Mouse (Mus musculus) myocyte (in vitro differentiated cells): ENCODE measurements around the gene Rasgrp2. TPM values are rescaled to one million over a fixed set of nuclear protein-coding genes. Genes with fewer than 3 reads are reported as not detected.

ENCODE experiments used
- H3K27me3 ChIP-seq: one replicate; pipeline ENCODE4 v1.6.1; 2011; ENCODE audit not compliant: control insufficient read depth, insufficient read depth, insufficient read length
- H3K36me3 ChIP-seq: one replicate; pipeline ENCODE4 v1.6.1; 2011; ENCODE audit not compliant: control insufficient read depth, insufficient read depth
- H3K4me2 ChIP-seq: one replicate; pipeline ENCODE4 v1.6.1; 2011; ENCODE audit warnings: low read depth, control low read depth
- H3K4me3 ChIP-seq: one replicate; pipeline ENCODE4 v1.5.1; 2011; ENCODE audit warnings: mild to moderate bottlenecking, control low read depth, moderate library complexity
- H3K79me2 ChIP-seq: one replicate; pipeline ENCODE4 v1.6.1; 2011; ENCODE audit not compliant: control insufficient read depth, insufficient read depth
- H3ac ChIP-seq: one replicate; pipeline ENCODE4 v1.6.1; 2011; ENCODE audit not compliant: control insufficient read depth, insufficient read length
- CEBPB ChIP-seq: IDR thresholded peaks from 2 replicates; pipeline ENCODE4 v1.6.1; 2011; ENCODE audit warnings: mild to moderate bottlenecking, moderate library complexity; ENCODE audit not compliant: poor library complexity, insufficient read depth, severe bottlenecking
- E2F4 ChIP-seq: IDR thresholded peaks from one replicate; pipeline ENCODE4 v1.6.1; 2011; ENCODE audit warnings: mild to moderate bottlenecking, control low read depth, moderate library complexity; ENCODE audit not compliant: insufficient read depth
- MAX ChIP-seq: IDR thresholded peaks from one replicate; pipeline ENCODE4 v1.6.1; 2011; ENCODE audit warnings: low read depth, mild to moderate bottlenecking, control low read depth
- MYOD1 ChIP-seq, 3 experiments: IDR thresholded peaks; one replicate each; pipeline ENCODE4 v1.6.1; 2011; ENCODE audit warnings: control low read depth in 2 of 3, low read depth in 2 of 3, mild to moderate bottlenecking in 2 of 3, moderate library complexity in 1 of 3; ENCODE audit not compliant: insufficient read length in 2 of 3, control insufficient read depth in 1 of 3
- MYOG ChIP-seq, 3 experiments: IDR thresholded peaks; one replicate each; pipeline ENCODE4 v1.6.1; 2011; ENCODE audit warnings: control low read depth in 2 of 3, low read depth in 2 of 3, mild to moderate bottlenecking in 2 of 3; ENCODE audit not compliant: insufficient read length in 2 of 3, control insufficient read depth in 1 of 3, insufficient read depth in 1 of 3
- POLR2A ChIP-seq: IDR thresholded peaks from one replicate; pipeline ENCODE4 v1.6.1; 2011; ENCODE audit warnings: low read depth, mild to moderate bottlenecking, control low read depth, moderate library complexity; ENCODE audit not compliant: insufficient read length
- POLR2AphosphoS2 ChIP-seq: IDR thresholded peaks from one replicate; pipeline ENCODE4 v1.6.1; 2011; ENCODE audit warnings: low read depth, control low read depth; ENCODE audit not compliant: insufficient read length
- REST ChIP-seq: IDR thresholded peaks from one replicate; pipeline ENCODE4 v1.6.1; 2011; ENCODE audit warnings: mild to moderate bottlenecking, control low read depth, moderate library complexity; ENCODE audit not compliant: insufficient read depth, insufficient read length
- SRF ChIP-seq: IDR thresholded peaks from one replicate; pipeline ENCODE4 v1.6.1; 2011; ENCODE audit warnings: low read depth; ENCODE audit not compliant: control insufficient read depth, insufficient read length
- TCF12 ChIP-seq: IDR thresholded peaks from one replicate; pipeline ENCODE4 v1.6.1; 2011; ENCODE audit warnings: mild to moderate bottlenecking, control low read depth; ENCODE audit not compliant: poor library complexity, insufficient read depth, severe bottlenecking
- TCF3 ChIP-seq: IDR thresholded peaks from one replicate; pipeline ENCODE4 v1.6.1; 2011; ENCODE audit warnings: low read depth, control low read depth; ENCODE audit not compliant: insufficient read length
- USF1 ChIP-seq: IDR thresholded peaks from one replicate; pipeline ENCODE4 v1.6.1; 2011; ENCODE audit warnings: low read depth, mild to moderate bottlenecking, control low read depth, moderate library complexity
- polyA plus RNA-seq: library from polyadenylated mRNA; unstranded; fragments of >200 nt; fragmentation: generic; extraction: Trizol; gene quantifications from one replicate; pipeline ENCODE4 v1.2.1, GENCODE M21; 2012; ENCODE audit warnings: missing spikeins

Rasgrp2 gene
- polyA plus RNA-seq, 1 experiment, result 8.0 TPM

- TF ChIP-seq USF1 (no peak), CEBPB (no peak), POLR2A (no peak), SRF (no peak), POLR2AphosphoS2 (no peak), REST (no peak), MAX (no peak), MYOD1 (IDR thresholded peaks at IDR 0.05; ENCODE audit: control insufficient read depth in 1 of 3, insufficient read length in 2 of 3, low read depth in 2 of 3) (no peak), TCF12 (no peak), TCF3 (no peak), E2F4 (no peak), MYOG (IDR thresholded peaks at IDR 0.05; ENCODE audit: control insufficient read depth in 1 of 3, insufficient read depth in 1 of 3, insufficient read length in 2 of 3, low read depth in 2 of 3) (no peak)
- no peak overlapping the region for H3ac ChIP-seq
- no peak overlapping the region for H3K4me3 ChIP-seq
- H3K27me3 ChIP-seq, result peaks cover 70% of the 10 kb centered on the region
- no peaks in the 10 kb centered on the region for H3K79me2 ChIP-seq
- no peak overlapping the region for H3K4me2 ChIP-seq
- no peaks in the 10 kb centered on the region for H3K36me3 ChIP-seq
Measured at GRCm38 (mm10) chr19:6454041-6454720, 55.0 kb downstream of the Rasgrp2 start.

- Histone ChIP-seq H3K27me3 (peaks cover 56% of the 10 kb centered on the region), H3K36me3 (no peaks in the 10 kb centered on the region), H3K4me2 (no peak overlapping the region), H3K4me3 (no peak overlapping the region), H3ac (no peak overlapping the region), H3K79me2 (no peaks in the 10 kb centered on the region)
- TF ChIP-seq TCF3 (no peak), TCF12 (no peak), E2F4 (no peak), MYOD1 (IDR thresholded peaks at IDR 0.05; ENCODE audit: control insufficient read depth in 1 of 3, insufficient read length in 2 of 3, low read depth in 2 of 3) (no peak), CEBPB (no peak), POLR2AphosphoS2 (no peak)
Measured at GRCm38 (mm10) chr19:6459504-6459903, 60.4 kb downstream of the Rasgrp2 start.

GRCm38 (mm10) chr19:6462841-6463240, 63.7 kb downstream of the Rasgrp2 start:
- Histone ChIP-seq H3K79me2 (no peaks in the 10 kb centered on the region), H3K4me3 (no peak overlapping the region), H3ac (no peak overlapping the region), H3K4me2 (no peak overlapping the region), H3K27me3 (peaks cover 54% of the 10 kb centered on the region), H3K36me3 (no peaks in the 10 kb centered on the region)
- TF ChIP-seq USF1, result no peak
- TF ChIP-seq SRF, result no peak
- TF ChIP-seq POLR2A, result no peak
- TF ChIP-seq MAX, result no peak
- TF ChIP-seq CEBPB, result no peak
- no peak for TF ChIP-seq POLR2AphosphoS2

- Histone ChIP-seq H3K36me3 (no peaks in the 10 kb centered on the region), H3K79me2 (no peaks in the 10 kb centered on the region), H3ac (no peak overlapping the region), H3K4me2 (no peak overlapping the region), H3K4me3 (no peak overlapping the region), H3K27me3 (peaks cover 66% of the 10 kb centered on the region)
- TF ChIP-seq CEBPB (no peak), TCF3 (no peak), POLR2AphosphoS2 (no peak), MAX (no peak), SRF (no peak), MYOD1 (IDR thresholded peaks at IDR 0.05; ENCODE audit: control insufficient read depth in 1 of 3, insufficient read length in 2 of 3, low read depth in 2 of 3) (no peak), POLR2A (no peak)
Measured at GRCm38 (mm10) chr19:6464306-6465071, 65.3 kb downstream of the Rasgrp2 start.

Other genes with a start within 250 kb of the Rasgrp2 start
- not detected for gene Majin, start 215.0 kb upstream of the Rasgrp2 start, polyA plus RNA-seq
- gene Gpha2, start 173.0 kb upstream of the Rasgrp2 start, polyA plus RNA-seq, result 0.40 TPM
- gene Ppp2r5b, start 163.5 kb upstream of the Rasgrp2 start, polyA plus RNA-seq, result 51.4 TPM
- 15.2 TPM for gene Atg2a, start 157.7 kb upstream of the Rasgrp2 start, polyA plus RNA-seq
- gene Ehd1, start 122.6 kb upstream of the Rasgrp2 start, polyA plus RNA-seq, result 433 TPM
- 10.0 TPM for gene Cdc42bpg, start 92.9 kb upstream of the Rasgrp2 start, polyA plus RNA-seq
- 37.2 TPM for gene Men1, start 64.4 kb upstream of the Rasgrp2 start, polyA plus RNA-seq
- gene Map4k2, start 58.2 kb upstream of the Rasgrp2 start, polyA plus RNA-seq, result 10.0 TPM
- 131 TPM for gene Sf1, start 35.6 kb upstream of the Rasgrp2 start, polyA plus RNA-seq
- 232 TPM for gene Pygm, start 14.9 kb upstream of the Rasgrp2 start, polyA plus RNA-seq
- gene Nrxn2, start 19.4 kb downstream of the Rasgrp2 start, polyA plus RNA-seq, result 0.01 TPM
- not detected for gene Slc22a12, start 143.7 kb downstream of the Rasgrp2 start, polyA plus RNA-seq